Mouse (Mus musculus) hindbrain, embryonic 16.5 days (tissue): ENCODE data around the gene Calm3. TPM values are rescaled to one million over a fixed set of nuclear protein-coding genes. Genes with fewer than 3 reads are reported as not detected.

Experiments used
- ATAC-seq: fragments of 200-750 bp; cut with Nextera tagmentation; 2 replicates; pipeline ENCODE4 v1.8.0; 2017; ENCODE audit warnings: moderate TSS enrichment, moderate library complexity
- H3K27ac ChIP-seq: fragments of 300-500 bp; sonication (generic); 2 replicates; pipeline ENCODE4 v1.5.1; 2014; ENCODE audit warnings: low read depth, mild to moderate bottlenecking, control low read depth, low read length, moderate library complexity
- H3K27me3 ChIP-seq: fragments of 300-500 bp; sonication (generic); replicated peaks from 2 replicates; pipeline ENCODE4 v1.6.1; 2014; ENCODE audit warnings: low read length; ENCODE audit not compliant: control insufficient read depth, insufficient read depth
- H3K36me3 ChIP-seq: fragments of 300-500 bp; sonication (generic); 2 replicates; pipeline ENCODE4 v1.6.1; 2014; ENCODE audit warnings: mild to moderate bottlenecking, low read length, moderate library complexity, mixed read lengths; ENCODE audit not compliant: control insufficient read depth, insufficient read depth
- H3K4me1 ChIP-seq: fragments of 300-500 bp; sonication (generic); 2 replicates; pipeline ENCODE4 v1.6.1; 2014; ENCODE audit warnings: low read depth, low read length; ENCODE audit not compliant: control insufficient read depth, insufficient read depth
- H3K4me2 ChIP-seq: fragments of 300-500 bp; sonication (generic); 2 replicates; pipeline ENCODE4 v1.6.1; 2014; ENCODE audit warnings: mild to moderate bottlenecking, low read length, control low read depth, moderate library complexity
- H3K4me3 ChIP-seq: fragments of 300-500 bp; sonication (generic); 2 replicates; pipeline ENCODE4 v1.5.1; 2014; ENCODE audit warnings: mild to moderate bottlenecking, low read length, control low read depth, moderate library complexity
- H3K9ac ChIP-seq: fragments of 300-500 bp; sonication (generic); 2 replicates; pipeline ENCODE4 v1.6.1; 2014; ENCODE audit warnings: low read depth, mild to moderate bottlenecking, control low read depth, low read length, moderate library complexity
- H3K9me3 ChIP-seq: fragments of 300-500 bp; sonication (generic); 2 replicates; pipeline ENCODE4 v1.6.1; 2014; ENCODE audit warnings: mild to moderate bottlenecking, low read length, moderate library complexity; ENCODE audit not compliant: control insufficient read depth
- WGBS: fragments of 180-500 bp; shearing (Covaris S2); extraction: QIAGEN DNeasy Blood & Tissue Kit; methylation state at CpG from one replicate; pipeline ENCODE4 v1.1.7; 2014; 5-methylcytosine and 5-hydroxymethylcytosine counted together
- polyA plus RNA-seq: library from polyadenylated mRNA; unstranded; fragments of >200 nt; fragmentation: Nextera tagmentation; extraction: Ambion mirVana; gene quantifications from 2 replicates; pipeline ENCODE4 v1.2.1, GENCODE M21; 2015

Gene Calm3
- polyA plus RNA-seq, 1 experiment from 2014 or later, result 442 TPM

DNA sequence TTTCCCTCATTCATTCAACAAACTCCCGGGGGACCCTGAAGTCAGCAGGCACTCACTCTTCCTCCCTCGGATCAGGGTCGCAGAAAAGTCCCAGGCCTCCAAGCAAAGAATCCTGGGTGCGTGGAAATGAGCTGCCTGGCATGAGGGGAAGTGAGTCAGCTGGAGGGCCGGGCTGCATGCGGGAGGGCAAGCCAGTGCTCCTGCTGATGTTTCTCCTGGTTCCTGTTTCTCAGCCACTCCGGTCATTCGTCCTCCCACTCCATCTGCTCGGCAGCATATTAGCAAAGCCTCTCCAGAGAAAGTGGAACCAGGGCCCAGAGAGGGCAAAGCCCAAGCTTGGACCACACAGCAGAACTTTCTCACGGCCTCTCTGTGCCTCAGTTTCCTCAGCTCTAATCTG, 14.0 kb downstream of the Calm3 start:
- Histone ChIP-seq H3K4me1 (no peaks in the 10 kb centered on the region), H3K9me3 (no peaks in the 10 kb centered on the region), H3K4me3 (no peak overlapping the region), H3K27ac (no peak overlapping the region), H3K4me2 (no peak overlapping the region), H3K9ac (no peak overlapping the region), H3K36me3 (peaks cover 6% of the 10 kb centered on the region), H3K27me3 (no peaks in the 10 kb centered on the region)
- ATAC-seq, result no peak
- WGBS, result 51% methylated on average over 10 of the region's 10 CpGs

DNA sequence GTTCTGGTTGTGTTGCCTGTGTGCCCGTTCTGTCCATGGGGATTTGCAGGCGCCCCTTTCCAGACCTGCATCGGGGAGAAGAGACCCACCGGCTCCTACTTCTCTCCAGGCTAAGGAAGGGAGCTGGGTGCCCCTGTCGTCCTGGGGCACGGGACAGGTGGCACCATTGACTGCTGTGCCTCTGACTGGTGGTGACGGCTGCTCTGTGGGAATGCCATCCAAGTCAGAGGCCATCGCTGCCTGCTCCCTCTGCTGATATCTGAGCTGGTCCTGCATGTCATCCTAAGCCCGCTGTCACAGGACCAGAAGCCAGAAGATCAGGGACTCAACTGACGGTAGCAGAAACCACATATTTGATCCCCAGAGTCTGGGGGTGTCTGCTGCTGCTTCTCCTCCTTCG, 15.1 kb downstream of the Calm3 start:
- Histone ChIP-seq H3K4me1 (no peaks in the 10 kb centered on the region), H3K4me3 (no peak overlapping the region), H3K4me2 (no peak overlapping the region), H3K9ac (0 out of 2 replicates have a peak overlapping the region, but pooled peaks have one; percentile 3), H3K27me3 (no peaks in the 10 kb centered on the region), H3K36me3 (no peaks in the 10 kb centered on the region), H3K27ac (no peak overlapping the region), H3K9me3 (no peaks in the 10 kb centered on the region)
- WGBS, result 63% methylated on average over 11 of the region's 11 CpGs
- no peak for ATAC-seq

DNA sequence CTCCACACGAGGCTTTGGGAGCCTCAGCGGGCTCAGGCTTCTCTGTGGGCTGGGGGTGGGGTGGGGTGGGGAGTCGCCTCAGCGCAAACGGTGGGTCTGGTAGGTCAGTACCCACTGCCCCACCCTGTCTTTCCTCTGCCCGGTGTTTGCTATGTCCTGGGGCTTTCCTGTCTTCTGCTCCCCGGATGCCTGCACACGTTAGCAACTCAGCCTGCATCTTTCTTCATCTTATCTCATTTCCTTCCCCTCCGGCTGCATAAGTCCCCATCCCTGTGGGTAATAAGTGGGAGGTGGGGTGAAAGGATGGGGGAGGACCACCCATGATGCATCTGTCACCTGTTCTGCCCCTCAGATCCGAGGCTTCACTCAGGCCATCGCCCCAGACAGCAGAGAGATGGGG, 15.5 kb downstream of the Calm3 start:
- Histone ChIP-seq H3K27me3 (no peaks in the 10 kb centered on the region), H3K4me2 (no peak overlapping the region), H3K4me1 (no peaks in the 10 kb centered on the region), H3K36me3 (no peaks in the 10 kb centered on the region), H3K4me3 (no peak overlapping the region), H3K9me3 (no peaks in the 10 kb centered on the region), H3K27ac (no peak overlapping the region), H3K9ac (no peak overlapping the region)
- no peak for ATAC-seq
- WGBS, result 50% methylated on average over 11 of the region's 11 CpGs

DNA sequence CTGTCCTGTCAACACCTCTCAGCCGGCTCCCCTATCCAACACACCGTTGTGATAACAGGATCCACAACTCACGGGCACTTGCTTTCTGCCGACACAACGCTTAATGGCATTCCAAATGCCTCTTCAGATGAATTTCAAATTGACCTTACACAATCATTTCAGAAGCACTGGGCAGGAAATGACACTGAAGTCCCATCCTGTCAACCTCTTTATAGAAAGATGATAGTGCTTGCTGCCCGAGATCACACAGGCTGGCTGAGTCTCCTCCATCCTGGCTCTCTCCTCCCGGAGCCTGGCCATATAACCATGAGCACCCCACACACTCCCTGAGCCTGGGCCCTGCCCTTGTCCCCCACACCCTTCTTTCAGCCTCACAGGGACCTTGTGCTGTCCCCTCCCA, 16.1 kb downstream of the Calm3 start:
- H3K27me3 ChIP-seq, result no peaks in the 10 kb centered on the region
- H3K4me2 ChIP-seq, result no peak overlapping the region
- H3K9me3 ChIP-seq, result no peaks in the 10 kb centered on the region
- no peak overlapping the region for H3K4me3 ChIP-seq
- H3K36me3 ChIP-seq, result no peaks in the 10 kb centered on the region
- no peak for ATAC-seq
- no peaks in the 10 kb centered on the region for H3K4me1 ChIP-seq
- no peak overlapping the region for H3K9ac ChIP-seq
- no peak overlapping the region for H3K27ac ChIP-seq
- WGBS, result 82% methylated on average over 7 of the region's 7 CpGs

DNA sequence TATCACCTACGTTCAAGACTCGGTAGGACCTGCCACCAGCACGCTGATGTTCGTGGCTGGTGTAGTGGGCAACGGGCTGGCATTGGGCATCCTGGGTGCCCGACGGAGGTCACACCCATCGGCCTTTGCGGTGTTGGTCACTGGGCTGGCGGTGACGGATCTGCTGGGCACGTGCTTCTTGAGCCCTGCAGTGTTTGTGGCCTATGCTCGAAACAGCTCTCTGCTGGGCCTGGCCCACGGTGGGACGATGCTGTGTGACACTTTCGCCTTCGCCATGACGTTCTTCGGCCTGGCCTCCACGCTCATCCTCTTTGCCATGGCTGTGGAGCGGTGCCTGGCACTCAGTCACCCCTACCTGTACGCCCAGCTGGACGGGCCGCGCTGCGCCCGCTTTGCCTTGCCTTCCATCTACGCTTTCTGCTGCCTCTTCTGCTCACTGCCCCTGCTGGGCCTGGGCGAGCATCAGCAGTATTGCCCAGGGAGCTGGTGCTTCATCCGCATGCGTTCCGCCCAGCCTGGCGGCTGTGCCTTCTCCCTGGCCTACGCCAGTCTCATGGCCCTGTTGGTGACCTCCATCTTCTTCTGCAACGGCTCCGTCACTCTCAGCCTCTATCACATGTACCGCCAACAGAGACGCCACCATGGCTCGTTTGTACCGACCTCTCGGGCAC, 16.9 kb downstream of the Calm3 start:
- Histone ChIP-seq H3K9me3 (no peaks in the 10 kb centered on the region), H3K27me3 (no peaks in the 10 kb centered on the region), H3K4me2 (no peak overlapping the region), H3K4me3 (no peak overlapping the region), H3K27ac (no peak overlapping the region), H3K4me1 (no peaks in the 10 kb centered on the region), H3K9ac (no peak overlapping the region), H3K36me3 (no peaks in the 10 kb centered on the region)
- WGBS, result 91% methylated on average over 41 of the region's 41 CpGs
- no peak for ATAC-seq

DNA sequence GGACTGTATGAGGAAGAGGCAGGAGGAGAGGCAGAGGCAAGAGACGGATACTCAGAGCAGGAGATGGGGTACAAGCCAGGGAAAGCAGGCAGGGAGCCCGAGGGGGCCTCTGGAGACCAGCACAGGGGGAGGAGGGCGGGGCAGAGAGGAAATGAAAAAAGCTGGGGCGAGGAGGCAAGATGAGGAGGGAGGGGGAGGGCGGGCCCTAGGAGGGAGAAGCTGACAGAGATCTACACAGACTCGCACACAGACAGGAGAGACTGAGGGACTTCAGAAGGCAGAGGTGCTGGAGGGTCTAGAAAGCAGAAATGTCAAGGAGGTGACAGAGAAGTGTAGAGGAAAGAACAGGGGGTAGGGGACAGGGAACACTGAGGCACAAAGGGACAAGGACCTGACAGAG, 17.6 kb downstream of the Calm3 start, which contains the start of gene Ptgir:
Ptgir (plus strand) TSS at position 210 of the 400 bp plus-strand sequence.
- no peak for ATAC-seq
- Histone ChIP-seq H3K27ac (no peak within 1 kb of the TSS), H3K4me2 (no peak within 1 kb of the TSS), H3K4me3 (no peak within 1 kb of the TSS), H3K36me3 (no peaks in the 10 kb centered on the region), H3K27me3 (no peaks in the 10 kb centered on the region), H3K9ac (no peak within 1 kb of the TSS), H3K4me1 (no peaks in the 10 kb centered on the region), H3K9me3 (no peaks in the 10 kb centered on the region)
- WGBS, result 13% methylated on average over 6 of the region's 6 CpGs

DNA sequence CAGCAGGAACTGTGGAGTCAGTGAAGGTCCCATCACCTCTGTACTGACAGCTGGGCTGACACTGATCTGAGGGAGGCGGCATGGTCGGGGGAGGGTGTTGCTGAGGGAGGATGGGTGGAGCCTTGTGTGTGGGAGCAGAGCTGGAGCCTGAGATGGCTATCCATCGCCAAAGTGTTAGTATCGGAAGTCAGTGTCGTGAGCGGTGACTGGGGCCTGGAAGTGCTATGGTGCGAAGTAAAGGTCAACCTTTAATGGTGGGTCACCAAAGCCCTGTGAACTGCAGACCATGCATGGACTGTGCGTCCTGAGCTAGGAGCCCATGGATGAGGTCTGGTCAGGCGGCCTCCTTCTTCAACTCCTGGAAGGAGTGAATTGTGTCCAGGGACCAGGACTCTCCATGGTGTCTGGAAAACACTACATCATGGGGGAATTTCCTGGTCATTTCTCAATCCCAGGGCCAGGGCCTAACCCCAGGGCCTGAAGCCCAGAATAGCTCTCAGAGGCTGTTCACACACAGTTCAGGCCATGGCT, 18.4 kb downstream of the Calm3 start:
- Histone ChIP-seq H3K4me1 (no peaks in the 10 kb centered on the region), H3K4me2 (no peak overlapping the region), H3K4me3 (no peak overlapping the region), H3K27ac (no peak overlapping the region), H3K9me3 (no peaks in the 10 kb centered on the region), H3K36me3 (no peaks in the 10 kb centered on the region), H3K9ac (no peak overlapping the region), H3K27me3 (no peaks in the 10 kb centered on the region)
- no peak for ATAC-seq
- 56% methylated on average over 9 of the region's 9 CpGs for WGBS

DNA sequence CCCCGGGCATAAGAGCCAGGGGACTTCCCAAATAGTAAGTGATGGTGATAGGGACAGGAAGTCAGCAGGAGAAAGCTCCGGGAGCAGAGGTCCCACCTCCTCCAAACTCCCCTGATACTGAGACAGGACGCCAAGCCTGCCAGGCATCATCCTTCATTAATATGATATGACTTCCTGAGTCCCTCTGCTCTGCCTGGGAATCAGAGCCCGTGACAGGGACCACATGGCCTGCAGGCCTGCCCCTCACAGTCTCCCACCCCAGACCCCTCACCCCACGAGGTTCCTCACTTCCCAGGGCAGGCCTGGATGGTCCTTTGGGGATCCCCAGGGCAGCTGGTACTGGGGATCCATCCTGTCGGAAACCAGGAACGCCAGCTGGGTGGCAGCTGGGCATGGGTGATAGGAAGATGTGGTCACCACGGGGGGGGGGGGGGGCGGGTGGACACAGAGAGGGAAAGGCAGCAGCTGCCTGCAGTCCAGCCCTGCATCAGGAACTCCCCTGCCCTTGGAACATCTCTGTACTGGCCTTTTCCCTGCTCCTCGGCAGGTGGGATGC, 19.7 kb downstream of the Calm3 start:
- H3K4me3 ChIP-seq, result no peak overlapping the region
- WGBS, result 48% methylated on average over 8 of the region's 10 CpGs

DNA sequence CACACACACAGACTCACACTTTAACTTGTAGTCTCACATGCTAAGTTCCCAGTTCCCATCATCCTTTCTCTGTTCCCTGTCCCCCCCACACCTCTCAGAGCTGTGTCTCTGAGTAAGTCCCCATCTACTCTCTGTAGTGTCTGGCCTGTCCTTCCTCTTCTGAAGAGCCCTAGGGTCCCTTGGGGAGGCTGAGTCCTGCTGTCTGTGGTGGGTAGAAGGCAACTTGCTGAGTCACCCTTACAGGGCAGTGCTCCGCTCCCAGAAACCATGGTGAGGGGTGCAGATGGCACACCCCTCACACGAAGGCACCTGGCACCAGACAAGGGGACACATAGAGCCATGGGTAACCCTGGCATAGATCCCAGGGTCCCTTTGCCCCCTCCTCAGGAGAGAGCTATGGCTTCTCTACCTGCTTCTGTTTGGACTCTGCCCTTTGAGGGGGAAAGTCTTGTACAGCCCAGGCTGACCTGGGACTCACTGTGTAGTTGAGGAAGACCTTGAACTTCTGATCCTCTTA, 20.4 kb downstream of the Calm3 start:
- Histone ChIP-seq H3K36me3 (no peaks in the 10 kb centered on the region), H3K9ac (no peak overlapping the region), H3K4me2 (no peak overlapping the region), H3K4me3 (no peak overlapping the region), H3K27ac (no peak overlapping the region), H3K4me1 (no peaks in the 10 kb centered on the region; the same call in 1 of the 2 replicates), H3K27me3 (no peaks in the 10 kb centered on the region), H3K9me3 (no peaks in the 10 kb centered on the region)
- no peak for ATAC-seq
- WGBS, result 84% methylated on average over 2 of the region's 2 CpGs

More for the DNA sequence above, 19.7 kb downstream of the Calm3 start:
- Histone ChIP-seq H3K27ac (no peak overlapping the region), H3K27me3 (no peaks in the 10 kb centered on the region), H3K36me3 (no peaks in the 10 kb centered on the region), H3K4me2 (no peak overlapping the region), H3K4me1 (no peaks in the 10 kb centered on the region; the same call in 1 of the 2 replicates), H3K9ac (no peak overlapping the region), H3K9me3 (no peaks in the 10 kb centered on the region)
- no peak for ATAC-seq
